Mouse (Mus musculus) erythroblast, embryonic 14.5 days (primary cell): ENCODE measurements around the gene Ccdc92.

Experiments
- GATA1 ChIP-seq: IDR thresholded peaks from 2 replicates; pipeline ENCODE4 v1.6.1; 2012; ENCODE audit warnings: low read length, inconsistent platforms, mixed read lengths
- TAL1 ChIP-seq: IDR thresholded peaks from 3 replicates; pipeline ENCODE4 v1.6.1; 2012; ENCODE audit warnings: low read length, inconsistent platforms, mixed read lengths

DNA sequence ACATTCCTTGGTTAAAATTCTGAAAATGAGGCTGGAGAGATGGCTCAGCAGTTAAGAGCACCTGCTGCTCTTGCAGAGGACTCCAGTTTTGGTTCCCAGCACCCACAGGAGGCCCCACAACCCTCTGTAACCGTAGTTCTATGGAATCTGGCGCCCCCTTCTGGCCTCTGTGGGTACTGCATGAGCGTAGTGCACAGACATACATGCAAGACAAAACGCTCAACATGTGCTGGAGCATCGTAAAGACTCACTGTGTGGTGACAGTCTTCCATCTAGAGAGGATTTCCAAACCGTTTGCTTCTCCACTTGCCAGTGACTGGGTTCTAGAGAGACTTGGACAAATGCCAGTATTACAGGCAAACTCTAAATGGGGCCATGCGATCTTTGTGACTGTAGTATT, 76.6 kb downstream of the Ccdc92 start:
- TF ChIP-seq GATA1, result no peak
- no peak for TF ChIP-seq TAL1
